Mouse (Mus musculus): ENCODE measurements around the gene Olfr1368.

GRCm38 (mm10) chr13:21114121-21114520 is 31.5 kb downstream of the Olfr1368 start:
- TF ChIP-seq CTCF (IDR thresholded peaks at IDR 0.05; ENCODE audit: low read depth), result no peak
- no peak for TF ChIP-seq EP300 (optimal IDR thresholded peaks at IDR 0.05)

Data from stomach, postnatal 0 days (tissue).